Mouse (Mus musculus): ENCODE measurements around the gene Cttn. TPM values are rescaled to one million over a fixed set of nuclear protein-coding genes. Genes with fewer than 3 reads are reported as not detected.

Gene Cttn
- polyA plus RNA-seq, 1 experiment from 2014 or later = 202 TPM

GRCm38 (mm10) chr7:144391727-144392126, 79.1 kb downstream of the Cttn start:
- no peak overlapping the region for H3K27ac ChIP-seq (ENCODE audit: low read depth, low read length)
- ATAC-seq (ENCODE audit: insufficient read depth, low FRiP score, low TSS enrichment) (no peak), DNase-seq (ENCODE audit: low spot score) (no peak)
- H3K9me3 ChIP-seq (ENCODE audit: control insufficient read depth, low read length) = no peaks in the 10 kb centered on the region
- no peaks in the 10 kb centered on the region for H3K27me3 ChIP-seq (ENCODE audit: control insufficient read depth, insufficient read depth, low read length)
- no peaks in the 10 kb centered on the region for H3K36me3 ChIP-seq (ENCODE audit: control insufficient read depth, insufficient read depth, low read length)
- H3K9ac ChIP-seq (ENCODE audit: low read length) = no peak overlapping the region
- no peak overlapping the region for H3K4me2 ChIP-seq (ENCODE audit: low read depth)
- no peak overlapping the region for H3K4me3 ChIP-seq (ENCODE audit: low read depth, low read length)
- H3K4me1 ChIP-seq (ENCODE audit: control insufficient read depth, insufficient read depth, low read length) = no peaks in the 10 kb centered on the region
- WGBS = 89% methylated on average over 6 of the region's 6 CpGs

- Histone ChIP-seq H3K9me3 (ENCODE audit: control insufficient read depth, low read length) (no peaks in the 10 kb centered on the region), H3K4me2 (ENCODE audit: low read depth) (no peak overlapping the region), H3K4me3 (ENCODE audit: low read depth, low read length) (no peak overlapping the region), H3K27me3 (ENCODE audit: control insufficient read depth, insufficient read depth, low read length) (no peaks in the 10 kb centered on the region), H3K4me1 (ENCODE audit: control insufficient read depth, insufficient read depth, low read length) (no peaks in the 10 kb centered on the region), H3K27ac (ENCODE audit: low read depth, low read length) (no peak overlapping the region), H3K36me3 (ENCODE audit: control insufficient read depth, insufficient read depth, low read length) (no peaks in the 10 kb centered on the region), H3K9ac (ENCODE audit: low read length) (no peak overlapping the region)
- ATAC-seq (ENCODE audit: insufficient read depth, low FRiP score, low TSS enrichment) (no peak), DNase-seq (ENCODE audit: low spot score) (no peak)
- WGBS = 47% methylated on average over 8 of the region's 8 CpGs
Observed at GRCm38 (mm10) chr7:144390676-144391075, 80.1 kb downstream of the Cttn start.

DNA sequence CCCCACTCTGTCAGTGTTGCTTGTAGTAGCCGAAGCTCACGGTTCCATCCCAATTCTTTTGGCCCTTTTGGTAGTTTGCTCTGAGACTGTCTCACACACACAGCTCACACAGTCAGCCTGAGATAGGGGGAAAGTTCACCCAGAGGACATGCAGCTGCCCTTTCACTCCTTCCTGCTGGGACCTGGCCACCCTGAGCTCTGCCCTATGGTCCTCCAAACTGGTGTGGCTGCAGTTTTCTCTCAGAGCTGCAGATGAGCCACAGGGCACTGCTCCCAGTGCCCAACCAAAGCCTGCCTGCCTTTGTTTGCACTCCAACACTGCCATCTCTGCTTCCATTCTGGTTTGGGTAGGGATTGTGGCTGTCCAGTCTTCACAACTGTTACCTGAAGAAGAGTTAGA, 81.1 kb downstream of the Cttn start:
- H3K27ac ChIP-seq (ENCODE audit: low read depth, low read length) = no peak overlapping the region

GRCm38 (mm10) chr7:144387537-144387936, 83.3 kb downstream of the Cttn start:
- H3K9ac ChIP-seq (ENCODE audit: low read length) = no peak overlapping the region
- ATAC-seq (ENCODE audit: insufficient read depth, low FRiP score, low TSS enrichment) (no peak), DNase-seq (ENCODE audit: low spot score) (no peak)
- no peaks in the 10 kb centered on the region for H3K9me3 ChIP-seq (ENCODE audit: control insufficient read depth, low read length)
- 94% methylated on average over 6 of the region's 6 CpGs for WGBS
- no peaks in the 10 kb centered on the region for H3K4me1 ChIP-seq (ENCODE audit: control insufficient read depth, insufficient read depth, low read length)
- H3K4me2 ChIP-seq (ENCODE audit: low read depth) = no peak overlapping the region
- H3K36me3 ChIP-seq (ENCODE audit: control insufficient read depth, insufficient read depth, low read length) = no peaks in the 10 kb centered on the region
- no peak overlapping the region for H3K27ac ChIP-seq (ENCODE audit: low read depth, low read length)
- no peaks in the 10 kb centered on the region for H3K27me3 ChIP-seq (ENCODE audit: control insufficient read depth, insufficient read depth, low read length)
- H3K4me3 ChIP-seq (ENCODE audit: low read depth, low read length) = no peak overlapping the region

More for the DNA sequence above, 81.1 kb downstream of the Cttn start:
- WGBS = 82% methylated on average over 2 of the region's 2 CpGs
- Histone ChIP-seq H3K27me3 (ENCODE audit: control insufficient read depth, insufficient read depth, low read length) (no peaks in the 10 kb centered on the region), H3K4me3 (ENCODE audit: low read depth, low read length) (no peak overlapping the region), H3K36me3 (ENCODE audit: control insufficient read depth, insufficient read depth, low read length) (no peaks in the 10 kb centered on the region), H3K9me3 (ENCODE audit: control insufficient read depth, low read length) (no peaks in the 10 kb centered on the region), H3K4me1 (ENCODE audit: control insufficient read depth, insufficient read depth, low read length) (no peaks in the 10 kb centered on the region), H3K9ac (ENCODE audit: low read length) (no peak overlapping the region), H3K4me2 (ENCODE audit: low read depth) (no peak overlapping the region)
- ATAC-seq (ENCODE audit: insufficient read depth, low FRiP score, low TSS enrichment) (no peak), DNase-seq (ENCODE audit: low spot score) (no peak)

Other genes with a start within 250 kb of the Cttn start
- 45.0 and 49.6 TPM in 2 replicates for gene Ppfia1, start 82.7 kb upstream of the Cttn start, polyA plus RNA-seq (2014; fragmentation: Nextera tagmentation; extraction: Ambion mirVana)
- gene Fadd, start 111.5 kb upstream of the Cttn start, polyA plus RNA-seq (2014; fragmentation: Nextera tagmentation; extraction: Ambion mirVana) = 8.9 and 9.4 TPM in 2 replicates

All from neural tube, embryonic 11.5 days (tissue).